Mouse (Mus musculus): ENCODE data around the gene Net1.
"Not testable (repeated sequence)": the region's sequence is repeated elsewhere in the genome, so short reads cannot be mapped to it uniquely, and the experiment has no call there.

Net1 gene

GRCm38 (mm10) chr13:3917571-3918311 is at the start of gene Net1, which contains the start of gene Tubal3:
Gene Net1 (minus strand): TSS chr13:3918220.
Gene Tubal3 (plus strand): TSS chr13:3918274.
- DNase-seq (ENCODE audit: low spot score in 2 of 2) = peak; percentile 93 to 95

- DNase-seq (ENCODE audit: low spot score in 2 of 2) = no peak
Measured at GRCm38 (mm10) chr13:3951198-3951914, 33.3 kb upstream of the Net1 start.

GRCm38 (mm10) chr13:3949477-3949876 is 31.5 kb upstream of the Net1 start:
- no peak for DNase-seq (ENCODE audit: low spot score in 2 of 2)

GRCm38 (mm10) chr13:3947267-3947666 is 29.2 kb upstream of the Net1 start:
- DNase-seq (ENCODE audit: low spot score in 2 of 2) = no peak

- no peak for DNase-seq (ENCODE audit: low spot score in 2 of 2)
Measured at GRCm38 (mm10) chr13:3945249-3945648, 27.2 kb upstream of the Net1 start, which contains the start of gene Ucn3. Gene Ucn3 (minus strand): TSS chr13:3945349.

GRCm38 (mm10) chr13:3944699-3945098 is 26.7 kb upstream of the Net1 start:
- no peak for DNase-seq (ENCODE audit: low spot score in 2 of 2)

- DNase-seq (ENCODE audit: low spot score in 2 of 2) = no peak
Measured at GRCm38 (mm10) chr13:3926046-3926445, 8.0 kb upstream of the Net1 start.

- DNase-seq (ENCODE audit: low spot score in 2 of 2) = no peak
Measured at GRCm38 (mm10) chr13:3925632-3926031, 7.6 kb upstream of the Net1 start.

GRCm38 (mm10) chr13:3924483-3924882 is 6.5 kb upstream of the Net1 start:
- no peak for DNase-seq (ENCODE audit: low spot score in 2 of 2)

GRCm38 (mm10) chr13:3913504-3913903 is 4.5 kb downstream of the Net1 start:
- DNase-seq (ENCODE audit: low spot score in 2 of 2) = no peak

- DNase-seq (ENCODE audit: low spot score in 2 of 2) = no peak
Measured at GRCm38 (mm10) chr13:3910356-3910755, 7.7 kb downstream of the Net1 start.

- no peak for DNase-seq (ENCODE audit: low spot score in 2 of 2)
Measured at GRCm38 (mm10) chr13:3908262-3908661, 9.8 kb downstream of the Net1 start.

- DNase-seq (ENCODE audit: low spot score in 2 of 2) = no peak
Measured at GRCm38 (mm10) chr13:3907151-3907696, 10.8 kb downstream of the Net1 start.

GRCm38 (mm10) chr13:3899301-3899700 is 18.7 kb downstream of the Net1 start:
- DNase-seq (ENCODE audit: low spot score in 2 of 2) = no peak

GRCm38 (mm10) chr13:3898202-3898601 is 19.8 kb downstream of the Net1 start:
- DNase-seq (ENCODE audit: low spot score in 2 of 2) = not testable (repeated sequence)

- DNase-seq (ENCODE audit: low spot score in 2 of 2) = peak; percentile 68 to 80
Measured at GRCm38 (mm10) chr13:3896913-3897312, 21.1 kb downstream of the Net1 start.

GRCm38 (mm10) chr13:3896032-3896431 is 22.0 kb downstream of the Net1 start:
- DNase-seq (ENCODE audit: low spot score in 2 of 2) = no peak

GRCm38 (mm10) chr13:3895397-3895980 is 22.5 kb downstream of the Net1 start:
- no peak for DNase-seq (ENCODE audit: low spot score in 2 of 2)

GRCm38 (mm10) chr13:3894549-3894948 is 23.5 kb downstream of the Net1 start:
- no peak for DNase-seq (ENCODE audit: low spot score in 2 of 2)

- peak; percentile 95 to 96 for DNase-seq (ENCODE audit: low spot score in 2 of 2)
Measured at GRCm38 (mm10) chr13:3893126-3893734, 24.8 kb downstream of the Net1 start.

- no peak for DNase-seq (ENCODE audit: low spot score in 2 of 2)
Measured at GRCm38 (mm10) chr13:3892601-3893000, 25.4 kb downstream of the Net1 start.

Measured in spleen, postnatal 10 days (tissue).